Mouse (Mus musculus): ENCODE data around the gene Keap1. TPM values are rescaled to one million over a fixed set of nuclear protein-coding genes. Genes with fewer than 3 reads are reported as not detected.
A peak's percentile ranks its signal among the peaks of the same experiment; 100 is the strongest.

Gene Keap1
- total RNA-seq, 1 experiment, result 27.4 TPM

GRCm38 (mm10) chr9:21220490-21221382 lies 18.4 kb downstream of the Keap1 start:
- TF ChIP-seq ZC3H11A (IDR thresholded peaks at IDR 0.05; ENCODE audit: borderline replicate concordance, low read depth, low read length) (peak; percentile 9; the same call in 1 of the 2 replicates), ZNF384 (IDR thresholded peaks at IDR 0.05; ENCODE audit: low read depth, low read length) (no peak), HCFC1 (IDR thresholded peaks at IDR 0.05; ENCODE audit: borderline replicate concordance, insufficient read depth, low read length) (no peak), MAFK (IDR thresholded peaks at IDR 0.05; ENCODE audit: insufficient read depth, low read depth, low read length) (no peak), CHD2 (IDR thresholded peaks at IDR 0.05; ENCODE audit: low read depth, low read length) (peak; percentile 88)
- Histone ChIP-seq H3K36me3 (ENCODE audit: control insufficient read depth, insufficient read depth, low read length, poor library complexity, severe bottlenecking) (no peaks in the 10 kb centered on the region), H3K4me1 (ENCODE audit: control insufficient read depth in 2 of 2, insufficient read depth in 2 of 2, low read length in 2 of 2, poor library complexity in 1 of 2) (peaks cover 4 to 8% of the 10 kb centered on the region in 2 experiments; a peak in 2 of 4 replicates), H3K9me3 (ENCODE audit: control insufficient read depth, insufficient read depth, low read depth, low read length) (no peaks in the 10 kb centered on the region), H3K27ac (ENCODE audit: insufficient read depth, low read depth, low read length, poor library complexity, severe bottlenecking) (no peak overlapping the region), H3K9ac (ENCODE audit: insufficient read depth, low read depth, low read length, poor library complexity, severe bottlenecking) (peak overlapping the region; percentile 45; the same call in 1 of the 2 replicates), H3K4me3 (ENCODE audit: insufficient read depth in 1 of 2, low read depth in 1 of 2, low read length in 2 of 2, poor library complexity in 1 of 2, severe bottlenecking in 1 of 2) (peak overlapping the region; percentile 3 to 54; a peak in 3 of 4 replicates)
- in situ Hi-C loops (cut with MboI; ENCODE audit: low sequenced_read_pairs in 2 of 2, unreplicated experiment in 2 of 2), result no loop called here
- DNase-seq (ENCODE audit: low read depth, low spot score), result peak; percentile 98

- Histone ChIP-seq H3K27ac (ENCODE audit: insufficient read depth, low read depth, low read length, poor library complexity, severe bottlenecking) (no peak overlapping the region), H3K4me3 (ENCODE audit: insufficient read depth in 1 of 2, low read depth in 1 of 2, low read length in 2 of 2, poor library complexity in 1 of 2, severe bottlenecking in 1 of 2) (no peak overlapping the region), H3K9ac (ENCODE audit: insufficient read depth, low read depth, low read length, poor library complexity, severe bottlenecking) (no peak overlapping the region), H3K9me3 (ENCODE audit: control insufficient read depth, insufficient read depth, low read depth, low read length) (no peaks in the 10 kb centered on the region), H3K36me3 (ENCODE audit: control insufficient read depth, insufficient read depth, low read length, poor library complexity, severe bottlenecking) (no peaks in the 10 kb centered on the region), H3K4me1 (ENCODE audit: control insufficient read depth in 2 of 2, insufficient read depth in 2 of 2, low read length in 2 of 2, poor library complexity in 1 of 2) (peaks cover 4 to 8% of the 10 kb centered on the region in 2 experiments; a peak in 2 of 4 replicates)
- in situ Hi-C loops (cut with MboI; ENCODE audit: low sequenced_read_pairs in 2 of 2, unreplicated experiment in 2 of 2), result no loop called here
- DNase-seq (ENCODE audit: low read depth, low spot score), result no peak
- TF ChIP-seq CHD2 (IDR thresholded peaks at IDR 0.05; ENCODE audit: low read depth, low read length), result no peak
Measured at GRCm38 (mm10) chr9:21219820-21220219, 19.3 kb downstream of the Keap1 start.

- Histone ChIP-seq H3K4me3 (ENCODE audit: insufficient read depth in 1 of 2, low read depth in 1 of 2, low read length in 2 of 2, poor library complexity in 1 of 2, severe bottlenecking in 1 of 2) (no peak overlapping the region), H3K9me3 (ENCODE audit: control insufficient read depth, insufficient read depth, low read depth, low read length) (no peaks in the 10 kb centered on the region), H3K27ac (ENCODE audit: insufficient read depth, low read depth, low read length, poor library complexity, severe bottlenecking) (no peak overlapping the region), H3K36me3 (ENCODE audit: control insufficient read depth, insufficient read depth, low read length, poor library complexity, severe bottlenecking) (no peaks in the 10 kb centered on the region; the same call in 1 of the 2 replicates), H3K4me1 (ENCODE audit: control insufficient read depth in 2 of 2, insufficient read depth in 2 of 2, low read length in 2 of 2, poor library complexity in 1 of 2) (peaks cover under 1 to 8% of the 10 kb centered on the region in 2 experiments; a peak in 2 of 4 replicates), H3K9ac (ENCODE audit: insufficient read depth, low read depth, low read length, poor library complexity, severe bottlenecking) (no peak overlapping the region)
- TF ChIP-seq HCFC1 (IDR thresholded peaks at IDR 0.05; ENCODE audit: borderline replicate concordance, insufficient read depth, low read length), result no peak
- no peak for TF ChIP-seq MAFK (IDR thresholded peaks at IDR 0.05; ENCODE audit: insufficient read depth, low read depth, low read length)
- TF ChIP-seq CHD2 (IDR thresholded peaks at IDR 0.05; ENCODE audit: low read depth, low read length), result no peak
- no peak for TF ChIP-seq ZNF384 (IDR thresholded peaks at IDR 0.05; ENCODE audit: low read depth, low read length)
- TF ChIP-seq ZC3H11A (IDR thresholded peaks at IDR 0.05; ENCODE audit: borderline replicate concordance, low read depth, low read length), result no peak
- in situ Hi-C loops (cut with MboI; ENCODE audit: low sequenced_read_pairs in 2 of 2, unreplicated experiment in 2 of 2), result no loop called here
- no peak for DNase-seq (ENCODE audit: low read depth, low spot score)
Measured at GRCm38 (mm10) chr9:21216050-21216841, 22.9 kb downstream of the Keap1 start.

GRCm38 (mm10) chr9:21213617-21214190 lies 25.5 kb downstream of the Keap1 start:
- in situ Hi-C loops (cut with MboI; ENCODE audit: low sequenced_read_pairs in 2 of 2, unreplicated experiment in 2 of 2), result no loop called here
- Histone ChIP-seq H3K27ac (ENCODE audit: insufficient read depth, low read depth, low read length, poor library complexity, severe bottlenecking) (no peak overlapping the region), H3K36me3 (ENCODE audit: control insufficient read depth, insufficient read depth, low read length, poor library complexity, severe bottlenecking) (no peaks in the 10 kb centered on the region; the same call in 1 of the 2 replicates), H3K9ac (ENCODE audit: insufficient read depth, low read depth, low read length, poor library complexity, severe bottlenecking) (no peak overlapping the region), H3K4me3 (ENCODE audit: insufficient read depth in 1 of 2, low read depth in 1 of 2, low read length in 2 of 2, poor library complexity in 1 of 2, severe bottlenecking in 1 of 2) (no peak overlapping the region), H3K9me3 (ENCODE audit: control insufficient read depth, insufficient read depth, low read depth, low read length) (no peaks in the 10 kb centered on the region), H3K4me1 (ENCODE audit: control insufficient read depth in 2 of 2, insufficient read depth in 2 of 2, low read length in 2 of 2, poor library complexity in 1 of 2) (peaks cover 0 to 11% of the 10 kb centered on the region in 2 experiments; a peak in 1 of 4 replicates)
- TF ChIP-seq CHD2 (IDR thresholded peaks at IDR 0.05; ENCODE audit: low read depth, low read length), result no peak
- TF ChIP-seq ZC3H11A (IDR thresholded peaks at IDR 0.05; ENCODE audit: borderline replicate concordance, low read depth, low read length), result no peak
- no peak for TF ChIP-seq ZNF384 (IDR thresholded peaks at IDR 0.05; ENCODE audit: low read depth, low read length)
- TF ChIP-seq MAFK (IDR thresholded peaks at IDR 0.05; ENCODE audit: insufficient read depth, low read depth, low read length), result no peak
- TF ChIP-seq HCFC1 (IDR thresholded peaks at IDR 0.05; ENCODE audit: borderline replicate concordance, insufficient read depth, low read length), result no peak
- no peak for DNase-seq (ENCODE audit: low read depth, low spot score)

All from ES-E14 (cell line).